Mouse (Mus musculus) cerebellum, adult 11-12 months (tissue): ENCODE measurements around the gene Vipr1.

Experiments
- DNase-seq: peaks from one replicate; pipeline ENCODE4 v3.0.0; 2022

Gene Vipr1

GRCm38 (mm10) chr9:121719347-121720331, 77.1 kb downstream of the Vipr1 start:
- DNase-seq: peak; percentile 42
